Mouse (Mus musculus) kidney, postnatal 0 days (tissue): ENCODE results near the gene Ccz1. TPM values are rescaled to one million over a fixed set of nuclear protein-coding genes. Genes with fewer than 3 reads are reported as not detected.

Experiments used
- ATAC-seq: fragments of 200-750 bp; cut with Nextera tagmentation; replicated peaks from 2 replicates; pipeline ENCODE4 v1.8.0; 2017; ENCODE audit warnings: low read depth, moderate number of reproducible peaks, moderate TSS enrichment, moderate library complexity; ENCODE audit not compliant: low FRiP score
- DNase-seq: peaks from one replicate; pipeline ENCODE4 v3.0.0-alpha.2; 2016; ENCODE audit warnings: low spot score
- H3K27ac ChIP-seq: fragments of 300-500 bp; sonication (generic); 2 replicates; pipeline ENCODE4 v1.5.1; 2014; ENCODE audit warnings: mild to moderate bottlenecking
- H3K27me3 ChIP-seq: fragments of 300-500 bp; sonication (generic); 2 replicates; pipeline ENCODE4 v1.6.1; 2014; ENCODE audit warnings: low read length, mixed read lengths; ENCODE audit not compliant: insufficient read depth
- H3K36me3 ChIP-seq: fragments of 300-500 bp; sonication (generic); 2 replicates; pipeline ENCODE4 v1.6.1; 2014; ENCODE audit warnings: low read length, mixed read lengths; ENCODE audit not compliant: insufficient read depth
- H3K4me1 ChIP-seq: fragments of 300-500 bp; sonication (generic); replicated peaks from 2 replicates; pipeline ENCODE4 v1.6.1; 2014; ENCODE audit warnings: antibody characterized with exemption, low read length, mixed read lengths; ENCODE audit not compliant: insufficient read depth
- H3K4me2 ChIP-seq: fragments of 300-500 bp; sonication (generic); 2 replicates; pipeline ENCODE4 v1.6.1; 2014; ENCODE audit warnings: mild to moderate bottlenecking, low read length, moderate library complexity, mixed read lengths
- H3K4me3 ChIP-seq: fragments of 300-500 bp; sonication (generic); replicated peaks from 2 replicates; pipeline ENCODE4 v1.5.1; 2014; ENCODE audit warnings: low read depth, low read length
- H3K9ac ChIP-seq: fragments of 300-500 bp; sonication (generic); 2 replicates; pipeline ENCODE4 v1.6.1; 2014; ENCODE audit warnings: low read depth, low read length
- H3K9me3 ChIP-seq: fragments of 300-500 bp; sonication (generic); replicated peaks from 2 replicates; pipeline ENCODE4 v1.6.1; 2016; ENCODE audit warnings: low read length, inconsistent platforms, mixed read lengths
- CTCF ChIP-seq: IDR thresholded peaks from 2 replicates; pipeline ENCODE4 v1.5.1; 2016; ENCODE audit warnings: antibody characterized with exemption, low read depth, mild to moderate bottlenecking, moderate library complexity
- WGBS: fragments of 180-500 bp; shearing (Covaris S2); extraction: QIAGEN DNeasy Blood & Tissue Kit; methylation state at CpG from one replicate; pipeline ENCODE4 v1.1.7; 2014; 5-methylcytosine and 5-hydroxymethylcytosine counted together
- polyA plus RNA-seq: library from polyadenylated mRNA; unstranded; fragments of >200 nt; fragmentation: Nextera tagmentation; extraction: Ambion mirVana; gene quantifications from 2 replicates; pipeline ENCODE4 v1.2.1, GENCODE M21; 2015

Ccz1 gene
- polyA plus RNA-seq, 1 experiment from 2014 or later: 78.9 TPM

DNA sequence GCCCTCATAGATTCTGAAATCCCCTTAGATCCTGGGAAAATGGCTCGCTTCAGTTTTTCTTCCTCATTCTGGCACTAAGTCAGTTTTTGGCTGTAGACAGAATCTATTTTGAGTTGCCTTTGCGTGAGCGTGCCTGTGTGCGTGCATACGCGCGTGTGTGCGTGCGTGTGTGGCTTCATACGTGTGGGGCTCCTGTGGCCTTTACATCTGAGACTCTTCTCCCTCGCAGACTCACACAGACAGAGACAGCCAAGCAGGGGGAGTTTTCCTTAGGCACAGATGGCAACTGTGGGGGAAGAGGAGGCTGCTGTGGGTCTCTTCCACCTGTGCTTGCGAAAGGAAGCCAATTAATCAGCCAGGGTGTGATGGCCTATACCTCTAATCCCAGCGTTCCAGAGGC is 32.6 kb upstream of the Ccz1 start:
- Histone ChIP-seq H3K4me1 (no peaks in the 10 kb centered on the region), H3K9ac (no peak overlapping the region), H3K9me3 (no peaks in the 10 kb centered on the region), H3K36me3 (no peaks in the 10 kb centered on the region), H3K4me2 (no peak overlapping the region), H3K4me3 (no peak overlapping the region), H3K27me3 (no peaks in the 10 kb centered on the region), H3K27ac (no peak overlapping the region)
- 64% methylated on average over 13 of the region's 13 CpGs for WGBS
- ATAC-seq: no peak
- TF ChIP-seq CTCF: no peak
- DNase-seq: no peak

DNA sequence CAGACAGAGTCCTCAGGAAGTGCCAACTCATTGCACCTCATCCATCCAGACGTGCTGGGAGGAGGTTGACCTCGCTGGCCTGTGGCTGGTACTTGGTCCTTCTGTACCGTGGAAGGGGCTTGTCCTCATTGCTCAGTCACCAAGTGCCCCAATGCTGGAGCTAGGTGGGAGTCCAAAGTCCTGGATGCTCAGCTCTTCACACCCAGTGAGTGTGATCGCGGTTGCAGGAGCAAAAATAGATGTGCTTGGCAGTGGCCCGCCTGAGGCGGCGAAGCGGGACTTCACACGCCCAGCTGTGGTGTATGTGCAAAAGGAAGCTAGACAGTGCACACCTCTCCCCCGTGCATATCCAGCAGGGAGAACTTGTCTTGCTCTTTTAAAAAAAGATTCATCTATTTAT is 28.5 kb upstream of the Ccz1 start:
- DNase-seq (no peak), ATAC-seq (no peak; the same call in 1 of the 2 replicates)
- 73% methylated on average over 11 of the region's 11 CpGs for WGBS
- no peak overlapping the region for H3K4me3 ChIP-seq
- no peak overlapping the region for H3K9ac ChIP-seq
- no peak for TF ChIP-seq CTCF
- H3K27me3 ChIP-seq: no peaks in the 10 kb centered on the region
- no peak overlapping the region for H3K27ac ChIP-seq
- no peaks in the 10 kb centered on the region for H3K36me3 ChIP-seq
- H3K4me2 ChIP-seq: no peak overlapping the region
- H3K9me3 ChIP-seq: no peaks in the 10 kb centered on the region
- no peaks in the 10 kb centered on the region for H3K4me1 ChIP-seq

- peak; percentile 87 for DNase-seq
- H3K4me3 ChIP-seq: no peak overlapping the region
- no peaks in the 10 kb centered on the region for H3K4me1 ChIP-seq
- TF ChIP-seq CTCF: peak; percentile 97
- 36% methylated on average over 11 of the region's 11 CpGs for WGBS
- H3K27ac ChIP-seq: peak overlapping the region; percentile 19; the same call in 1 of the 2 replicates
- ATAC-seq: peak; percentile 43; the same call in 1 of the 2 replicates
- H3K36me3 ChIP-seq: no peaks in the 10 kb centered on the region
- no peaks in the 10 kb centered on the region for H3K27me3 ChIP-seq
- no peaks in the 10 kb centered on the region for H3K9me3 ChIP-seq
- H3K9ac ChIP-seq: no peak overlapping the region
- H3K4me2 ChIP-seq: peak overlapping the region; percentile 34
These were observed 26.2 kb upstream of the Ccz1 start for GRCm38 (mm10) chr5:144040720-144041364.

GRCm38 (mm10) chr5:144039886-144040285 is 25.2 kb upstream of the Ccz1 start:
- TF ChIP-seq CTCF: no peak
- ATAC-seq (no peak), DNase-seq (no peak)
- Histone ChIP-seq H3K27me3 (no peaks in the 10 kb centered on the region), H3K27ac (no peak overlapping the region), H3K4me2 (no peak overlapping the region), H3K4me3 (no peak overlapping the region), H3K4me1 (no peaks in the 10 kb centered on the region), H3K9me3 (no peaks in the 10 kb centered on the region), H3K36me3 (no peaks in the 10 kb centered on the region), H3K9ac (no peak overlapping the region)
- 97% methylated on average over 5 of the region's 5 CpGs for WGBS

- TF ChIP-seq CTCF: no peak
- Histone ChIP-seq H3K9me3 (no peaks in the 10 kb centered on the region), H3K4me1 (no peaks in the 10 kb centered on the region), H3K4me3 (no peak overlapping the region), H3K9ac (no peak overlapping the region), H3K4me2 (no peak overlapping the region), H3K27me3 (no peaks in the 10 kb centered on the region), H3K36me3 (no peaks in the 10 kb centered on the region), H3K27ac (no peak overlapping the region)
- ATAC-seq: no peak
- 76% methylated on average over 9 of the region's 9 CpGs for WGBS
- no peak for DNase-seq
These were observed 24.5 kb upstream of the Ccz1 start for GRCm38 (mm10) chr5:144039156-144039675.

DNA sequence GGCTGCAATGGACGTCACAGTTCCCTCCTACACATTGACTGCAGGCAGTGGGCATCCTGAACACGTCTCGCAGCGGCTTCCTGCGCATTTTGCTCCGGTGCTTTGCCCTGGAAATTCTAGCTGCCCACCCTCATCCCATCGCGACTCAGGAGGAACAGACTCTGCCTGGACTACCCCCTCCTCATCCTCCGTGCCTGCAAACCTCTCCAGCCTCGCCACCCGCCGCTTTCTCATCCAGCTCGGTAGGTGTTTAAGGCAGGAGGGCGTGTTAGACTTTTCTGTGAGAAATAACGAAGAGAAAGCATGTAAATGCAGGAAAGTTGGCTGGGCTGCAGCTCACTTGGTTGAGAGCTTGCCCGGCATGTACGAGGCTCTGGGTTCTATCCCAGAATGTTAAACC is 22.3 kb upstream of the Ccz1 start:
- Histone ChIP-seq H3K4me3 (no peak overlapping the region), H3K36me3 (no peaks in the 10 kb centered on the region), H3K9me3 (no peaks in the 10 kb centered on the region), H3K27me3 (no peaks in the 10 kb centered on the region), H3K9ac (no peak overlapping the region), H3K4me1 (no peaks in the 10 kb centered on the region), H3K4me2 (peak overlapping the region; percentile 32; the same call in 1 of the 2 replicates), H3K27ac (no peak overlapping the region)
- ATAC-seq (no peak), DNase-seq (no peak)
- TF ChIP-seq CTCF: no peak
- WGBS: 49% methylated on average over 17 of the region's 17 CpGs
